Mouse (Mus musculus) B cell, adult 2 months (primary cell): ENCODE measurements around the gene Srebf1.
A peak's percentile ranks its signal among the peaks of the same experiment; 100 is the strongest.

Source experiments
- DNase-seq, 2 experiments: peaks; one replicate each; pipeline ENCODE4 v3.0.0; 2022

Gene Srebf1

GRCm38 (mm10) chr11:60202710-60203638, 19.4 kb downstream of the Srebf1 start:
- no peak for DNase-seq

GRCm38 (mm10) chr11:60200384-60200783, 22.0 kb downstream of the Srebf1 start:
- no peak for DNase-seq

- peak; percentile 89 for DNase-seq
These were observed 22.6 kb downstream of the Srebf1 start for GRCm38 (mm10) chr11:60199702-60200184.

GRCm38 (mm10) chr11:60198651-60199050, 23.7 kb downstream of the Srebf1 start:
- DNase-seq: no peak

GRCm38 (mm10) chr11:60197998-60198619, 24.3 kb downstream of the Srebf1 start:
- DNase-seq: no peak

- DNase-seq: no peak
These were observed 26.0 kb downstream of the Srebf1 start for GRCm38 (mm10) chr11:60196344-60196743.

- DNase-seq: peak; percentile 51 to 53
These were observed 27.3 kb downstream of the Srebf1 start for GRCm38 (mm10) chr11:60195108-60195507.

- DNase-seq: no peak
These were observed 28.8 kb downstream of the Srebf1 start for GRCm38 (mm10) chr11:60193556-60193955.

GRCm38 (mm10) chr11:60192534-60192933, 29.8 kb downstream of the Srebf1 start:
- no peak for DNase-seq

- no peak for DNase-seq
These were observed 32.2 kb downstream of the Srebf1 start for GRCm38 (mm10) chr11:60190055-60190641.

- DNase-seq: peak; percentile 34 to 37
These were observed 32.8 kb downstream of the Srebf1 start for GRCm38 (mm10) chr11:60189501-60190040.

GRCm38 (mm10) chr11:60188275-60188853, 34.0 kb downstream of the Srebf1 start:
- no peak for DNase-seq

- no peak for DNase-seq
These were observed 35.3 kb downstream of the Srebf1 start for GRCm38 (mm10) chr11:60187070-60187469.

- peak; percentile 80 to 82 for DNase-seq
These were observed 36.8 kb downstream of the Srebf1 start for GRCm38 (mm10) chr11:60185396-60186231.

GRCm38 (mm10) chr11:60184346-60185325, 37.7 kb downstream of the Srebf1 start:
- peak; percentile 60 to 65 for DNase-seq

GRCm38 (mm10) chr11:60182741-60183140, 39.6 kb downstream of the Srebf1 start:
- DNase-seq: no peak

GRCm38 (mm10) chr11:60182116-60182670, 40.2 kb downstream of the Srebf1 start:
- DNase-seq: no peak

GRCm38 (mm10) chr11:60178506-60178905, 43.9 kb downstream of the Srebf1 start:
- no peak for DNase-seq

GRCm38 (mm10) chr11:60178005-60178404, 44.4 kb downstream of the Srebf1 start:
- no peak for DNase-seq

GRCm38 (mm10) chr11:60176975-60177657, 45.3 kb downstream of the Srebf1 start:
- DNase-seq: peak; percentile 59 to 63
